Comparison of ENCODE assay signal across 13 mouse cellular contexts in the genomic region with DNA sequence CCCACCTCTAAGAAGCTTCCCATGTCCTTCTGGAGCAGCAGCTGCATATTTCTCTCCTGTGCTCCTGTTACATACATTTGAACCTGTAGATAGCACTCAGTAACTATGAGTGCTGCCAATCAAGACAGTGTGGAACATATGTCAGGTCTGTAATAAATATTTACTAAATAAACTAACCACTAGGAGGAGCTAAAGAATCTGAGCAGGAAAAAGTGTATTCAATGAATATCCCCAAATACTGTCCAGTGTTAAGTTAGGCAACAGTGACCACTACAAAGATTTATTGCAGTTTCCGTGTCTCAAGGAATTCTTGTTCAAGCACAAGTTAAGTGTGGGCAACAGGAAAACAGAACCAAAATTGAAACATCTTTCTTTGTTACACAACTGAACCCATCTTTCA. TPM values are rescaled to one million over a fixed set of nuclear protein-coding genes. Genes with fewer than 3 reads are reported as not detected.
DNase-seq lines count a peak whose midpoint lies in the region; ATAC-seq and TF ChIP-seq lines count a peak whose summit lies in the region.
"Had no signal": no experiment of that assay in that cellular context is flagged by ENCODE, and none has a peak within 500 bp of the region (broad histone marks: within the 10 kb centered on the region; RNA-seq: fewer than 3 reads in every experiment).

No protein-coding gene starts in this region.

- DNase-seq in forebrain, embryonic 14.5 days (ENCODE audit: low spot score), result peak; percentile 51
- no peak for DNase-seq in forebrain, embryonic 11.5 days (ENCODE audit: low spot score)
- no peak for DNase-seq in liver, embryonic 14.5 days (ENCODE audit: low read depth in 3 of 3, low spot score in 3 of 3)
- DNase-seq in liver, embryonic 11.5 days (ENCODE audit: low spot score), result no peak
- no peak for DNase-seq in Patski (ENCODE audit: low read depth, low spot score)
- peak; percentile 12 for DNase-seq in mesoderm, embryonic 11.5 days (ENCODE audit: low read depth, low spot score)
- DNase-seq in right cerebral cortex, postnatal 4 days, result no peak
- DNase-seq in ovary, adult 18-20 months (ENCODE audit: low spot score), result no peak
- DNase-seq: kidney, adult 8-10 months had no signal

- WGBS in forebrain, embryonic 14.5 days, result 71% methylated on average over 1 of the region's 1 CpGs
- 81% methylated on average over 1 of the region's 1 CpGs for WGBS in forebrain, embryonic 11.5 days
- 57% methylated on average over 1 of the region's 1 CpGs for WGBS in liver, embryonic 14.5 days (ENCODE audit: insufficient replicate concordance)
- WGBS in liver, embryonic 11.5 days, result 61% methylated on average over 1 of the region's 1 CpGs

- H3K27ac ChIP-seq in forebrain, embryonic 14.5 days (ENCODE audit: low read depth, low read length), result no peak overlapping the region
- no peak overlapping the region for H3K27ac ChIP-seq in forebrain, embryonic 11.5 days (ENCODE audit: low read depth, low read length)
- H3K27ac ChIP-seq in liver, embryonic 14.5 days, result no peak overlapping the region
- H3K27ac ChIP-seq in liver, embryonic 11.5 days (ENCODE audit: low read depth, low read length), result no peak overlapping the region
- H3K27ac ChIP-seq: heart, embryonic 15.5 days; stomach, embryonic 15.5 days had no signal

- ATAC-seq in forebrain, embryonic 14.5 days, result peak; percentile 42; the same call in 1 of the 2 replicates
- ATAC-seq in forebrain, embryonic 11.5 days (replicated peaks; ENCODE audit: low FRiP score), result no peak
- ATAC-seq in liver, embryonic 14.5 days (ENCODE audit: insufficient read depth), result no peak
- no peak for ATAC-seq in liver, embryonic 11.5 days (replicated peaks; ENCODE audit: low FRiP score)
- ATAC-seq in Patski, result peak; percentile 57
- ATAC-seq: activated CD4-positive, CD25-positive, alpha-beta regulatory T cell, adult 4 months had no signal

- no peaks in the 10 kb centered on the region for H3K9me3 ChIP-seq in forebrain, embryonic 14.5 days (replicated peaks; ENCODE audit: control insufficient read depth, low read length)
- H3K9me3 ChIP-seq in forebrain, embryonic 11.5 days (ENCODE audit: control insufficient read depth, low read length), result no peaks in the 10 kb centered on the region
- H3K9me3 ChIP-seq in liver, embryonic 14.5 days (ENCODE audit: control insufficient read depth, low read length), result no peaks in the 10 kb centered on the region
- no peaks in the 10 kb centered on the region for H3K9me3 ChIP-seq in liver, embryonic 11.5 days (ENCODE audit: control insufficient read depth, low read length)
- H3K9me3 ChIP-seq: heart, embryonic 15.5 days; stomach, embryonic 15.5 days had no signal

- CTCF ChIA-PET in Patski (lab: Charles Lee), result interaction anchor here (0.8 to 2.2 kb wide), 6 partner anchors 9 to 208 kb away, joined by 3 to 8 read pairs (median 3); no protein-coding TSS in a partner anchor

- in situ Hi-C loops in Patski (cut with MboI; ENCODE audit: low pct_unique_long_range_greater_than_20kb), result loop anchor here (5.0 kb wide), 1 partner anchor 93 kb away; no protein-coding TSS in a partner anchor

- H3K4me2 ChIP-seq in forebrain, embryonic 14.5 days (ENCODE audit: low read length), result no peak overlapping the region
- H3K4me2 ChIP-seq in forebrain, embryonic 11.5 days (ENCODE audit: low read depth, low read length, severe bottlenecking), result no peak overlapping the region
- no peak overlapping the region for H3K4me2 ChIP-seq in liver, embryonic 14.5 days (ENCODE audit: low read depth)
- no peak overlapping the region for H3K4me2 ChIP-seq in liver, embryonic 11.5 days
- H3K4me2 ChIP-seq: heart, embryonic 15.5 days; stomach, embryonic 15.5 days had no signal

- TF ChIP-seq EP300 in liver, embryonic 14.5 days (IDR thresholded peaks at IDR 0.05; ENCODE audit: low read depth), result no peak

- TF ChIP-seq CTCF in liver, embryonic 14.5 days (IDR thresholded peaks at IDR 0.05; ENCODE audit: low read depth), result peak; percentile 45; the same call in 1 of the 2 replicates
- TF ChIP-seq CTCF in Patski (IDR thresholded peaks at IDR 0.05), result no peak

- no peak overlapping the region for H3K4me3 ChIP-seq in forebrain, embryonic 14.5 days (ENCODE audit: low read depth, low read length)
- H3K4me3 ChIP-seq in forebrain, embryonic 11.5 days (ENCODE audit: low read depth, low read length), result no peak overlapping the region
- H3K4me3 ChIP-seq in liver, embryonic 14.5 days (ENCODE audit: insufficient read depth in 1 of 2, low read depth in 2 of 2, low read length in 2 of 2), result no peak overlapping the region
- H3K4me3 ChIP-seq in liver, embryonic 11.5 days (ENCODE audit: low read depth, low read length), result no peak overlapping the region
- H3K4me3 ChIP-seq: heart, embryonic 15.5 days; myocyte; stomach, embryonic 15.5 days had no signal

- H3K4me1 ChIP-seq in forebrain, embryonic 14.5 days (ENCODE audit: control insufficient read depth, insufficient read depth, low read length), result no peaks in the 10 kb centered on the region
- no peaks in the 10 kb centered on the region for H3K4me1 ChIP-seq in forebrain, embryonic 11.5 days (replicated peaks; ENCODE audit: control insufficient read depth, insufficient read depth, low read length)
- no peaks in the 10 kb centered on the region for H3K4me1 ChIP-seq in liver, embryonic 14.5 days (replicated peaks; ENCODE audit: control insufficient read depth in 2 of 2, insufficient read depth in 2 of 2, low read length in 1 of 2)
- H3K4me1 ChIP-seq in liver, embryonic 11.5 days (replicated peaks; ENCODE audit: control insufficient read depth, insufficient read depth, low read length), result no peaks in the 10 kb centered on the region
- H3K4me1 ChIP-seq: heart, embryonic 15.5 days had no signal

- H3K36me3 ChIP-seq in forebrain, embryonic 14.5 days (ENCODE audit: control insufficient read depth, insufficient read depth, low read length), result peaks cover 11% of the 10 kb centered on the region
- no peaks in the 10 kb centered on the region for H3K36me3 ChIP-seq in forebrain, embryonic 11.5 days (ENCODE audit: control insufficient read depth, insufficient read depth, low read length)
- no peaks in the 10 kb centered on the region; the same call in 1 of the 2 replicates for H3K36me3 ChIP-seq in liver, embryonic 14.5 days (replicated peaks; ENCODE audit: control insufficient read depth, insufficient read depth, low read depth)
- 0 out of 2 replicates have a peak, but pooled peaks cover 3% of the 10 kb centered on the region for H3K36me3 ChIP-seq in liver, embryonic 11.5 days (ENCODE audit: control insufficient read depth, insufficient read depth, low read length)
- H3K36me3 ChIP-seq: heart, embryonic 15.5 days; stomach, embryonic 15.5 days had no signal

- H3K9ac ChIP-seq in forebrain, embryonic 14.5 days (ENCODE audit: low read length), result no peak overlapping the region
- no peak overlapping the region for H3K9ac ChIP-seq in forebrain, embryonic 11.5 days (ENCODE audit: low read length)
- H3K9ac ChIP-seq in liver, embryonic 14.5 days (replicated peaks), result no peak overlapping the region
- no peak overlapping the region for H3K9ac ChIP-seq in liver, embryonic 11.5 days (ENCODE audit: low read depth, low read length)
- H3K9ac ChIP-seq: heart, embryonic 15.5 days; stomach, embryonic 15.5 days had no signal

- no peaks in the 10 kb centered on the region for H3K27me3 ChIP-seq in forebrain, embryonic 14.5 days (replicated peaks; ENCODE audit: control insufficient read depth, insufficient read depth, low read length)
- H3K27me3 ChIP-seq in forebrain, embryonic 11.5 days (ENCODE audit: control insufficient read depth, insufficient read depth, low read length), result no peaks in the 10 kb centered on the region
- H3K27me3 ChIP-seq in liver, embryonic 14.5 days (ENCODE audit: control insufficient read depth, insufficient read depth, low read length), result no peaks in the 10 kb centered on the region
- H3K27me3 ChIP-seq in liver, embryonic 11.5 days (replicated peaks; ENCODE audit: control insufficient read depth, insufficient read depth, low read length), result no peaks in the 10 kb centered on the region
- H3K27me3 ChIP-seq in Patski, result no peaks in the 10 kb centered on the region
- H3K27me3 ChIP-seq: heart, embryonic 15.5 days; stomach, embryonic 15.5 days had no signal

- POLR2A ChIA-PET in Patski (lab: Charles Lee), result no interaction called here

RNA-seq across cellular contexts. Expression of a gene that starts 7.5 kb away (rescaled TPM):
- polyA plus RNA-seq in forebrain, embryonic 14.5 days (2014; fragmentation: Nextera tagmentation; extraction: Ambion mirVana), result 46.4 and 47.6 TPM in 2 replicates
- polyA plus RNA-seq in forebrain, embryonic 11.5 days (2014; fragmentation: Nextera tagmentation; extraction: Ambion mirVana), result 53.4 and 55.2 TPM in 2 replicates
- 4.0 and 6.2 TPM in 2 replicates for polyA plus RNA-seq in liver, embryonic 14.5 days (2012; rRNA removed)
- 15.8 and 17.9 TPM in 2 replicates for polyA plus RNA-seq in liver, embryonic 14.5 days (2014; fragmentation: Nextera tagmentation; extraction: Ambion mirVana)
- 38.0 and 39.7 TPM in 2 replicates for polyA plus RNA-seq in liver, embryonic 11.5 days (2014; fragmentation: Nextera tagmentation; extraction: Ambion mirVana)
- 25.9 TPM for polyA plus RNA-seq in Patski (2021)

RNA-seq across cellular contexts. Expression of a gene that starts 7.6 kb away (rescaled TPM):
- polyA plus RNA-seq in forebrain, embryonic 14.5 days (2014; fragmentation: Nextera tagmentation; extraction: Ambion mirVana), result 96.2 and 108 TPM in 2 replicates
- 102 and 108 TPM in 2 replicates for polyA plus RNA-seq in forebrain, embryonic 11.5 days (2014; fragmentation: Nextera tagmentation; extraction: Ambion mirVana)
- polyA plus RNA-seq in liver, embryonic 14.5 days (2012; rRNA removed), result 11.3 and 16.1 TPM in 2 replicates
- polyA plus RNA-seq in liver, embryonic 14.5 days (2014; fragmentation: Nextera tagmentation; extraction: Ambion mirVana), result 25.8 and 26.5 TPM in 2 replicates
- polyA plus RNA-seq in liver, embryonic 11.5 days (2014; fragmentation: Nextera tagmentation; extraction: Ambion mirVana), result 60.0 and 70.0 TPM in 2 replicates
- polyA plus RNA-seq in Patski (2021), result 75.9 TPM

Comparison
In these comparisons a context has a peak if more than half of its experiments do, and no peak if none do; other contexts are left out.
1. ATAC-seq: peak in forebrain, embryonic 14.5 days (single experiment) and Patski (single experiment); none in forebrain, embryonic 11.5 days (single experiment), liver, embryonic 14.5 days (single experiment) and liver, embryonic 11.5 days (single experiment).
2. DNase-seq: peak in forebrain, embryonic 14.5 days (single experiment) and mesoderm, embryonic 11.5 days (single experiment); none in forebrain, embryonic 11.5 days (single experiment), liver, embryonic 14.5 days (0 of 3), liver, embryonic 11.5 days (single experiment), Patski (single experiment), right cerebral cortex, postnatal 4 days (single experiment) and ovary, adult 18-20 months (single experiment).